In genomic region chr10:7870571-7871315, GRCm38 (mm10) we compare ENCODE assay signal across 8 mouse cellular contexts. TPM values are rescaled to one million over a fixed set of nuclear protein-coding genes. Genes with fewer than 3 reads are reported as not detected.
DNase-seq lines count a peak whose midpoint lies in the region; ATAC-seq and TF ChIP-seq lines count a peak whose summit lies in the region.

No protein-coding gene starts in this region.

- peaks cover 10% of the 10 kb centered on the region for H3K4me1 ChIP-seq in kidney, embryonic 15.5 days
- H3K4me1 ChIP-seq in MEL (ENCODE audit: control insufficient read depth in 1 of 2, insufficient read depth in 2 of 2, low read length in 2 of 2): no peaks in the 10 kb centered on the region; a peak in 1 of 4 replicates
- no peaks in the 10 kb centered on the region for H3K4me1 ChIP-seq in liver, embryonic 14.5 days (replicated peaks; ENCODE audit: control insufficient read depth in 2 of 2, insufficient read depth in 2 of 2, low read length in 1 of 2)

- ATAC-seq in kidney, embryonic 15.5 days (replicated peaks; ENCODE audit: low FRiP score): no peak; the same call in 1 of the 2 replicates
- ATAC-seq in liver, embryonic 14.5 days (ENCODE audit: insufficient read depth): no peak

- TF ChIP-seq EP300 in MEL (IDR thresholded peaks at IDR 0.05; ENCODE audit: low read depth in 1 of 2, low read length in 2 of 2): no peak
- no peak for TF ChIP-seq EP300 in liver, embryonic 14.5 days (IDR thresholded peaks at IDR 0.05; ENCODE audit: low read depth)

- 69% methylated on average over 11 of the region's 11 CpGs for WGBS in kidney, embryonic 15.5 days
- 57% methylated on average over 11 of the region's 11 CpGs for WGBS in liver, embryonic 14.5 days (ENCODE audit: insufficient replicate concordance)

- intact Hi-C loops in heart, postnatal 14 days (cut with DNase I): no loop called here

- no peak for TF ChIP-seq POLR2A in MEL (IDR thresholded peaks at IDR 0.05; ENCODE audit: control insufficient read depth in 1 of 2, insufficient read depth in 1 of 2, low read depth in 1 of 2, low read length in 2 of 2, poor library complexity in 1 of 2)

- no peak overlapping the region for H3K4me2 ChIP-seq in kidney, embryonic 15.5 days
- H3K4me2 ChIP-seq in liver, embryonic 14.5 days (ENCODE audit: low read depth): no peak overlapping the region

- peak; percentile 71 to 80 (median 77) for TF ChIP-seq CTCF in MEL (IDR thresholded peaks at IDR 0.05 in 2 of 3, conservative IDR thresholded peaks at IDR 0.05 in 1 of 3; ENCODE audit: control insufficient read depth in 1 of 3, insufficient read depth in 1 of 3, low read depth in 2 of 3, low read length in 3 of 3, poor library complexity in 1 of 3, severe bottlenecking in 1 of 3)
- peak; percentile 68 for TF ChIP-seq CTCF in liver, embryonic 14.5 days (IDR thresholded peaks at IDR 0.05; ENCODE audit: low read depth)

- DNase-seq in kidney, postnatal 10 days: peak; percentile 37
- DNase-seq in MEL (ENCODE audit: low read depth, low spot score): peak; percentile 70
- DNase-seq in embryo, embryonic 10 days (ENCODE audit: low spot score): peak; percentile 41
- peak; percentile 45 to 49 for DNase-seq in heart, postnatal 14 days
- peak in 1 of 3 experiments; percentile 3 for DNase-seq in liver, embryonic 14.5 days (ENCODE audit: low read depth in 3 of 3, low spot score in 3 of 3)
- peak; percentile 44 for DNase-seq in telencephalon, adult 2 months (ENCODE audit: low read depth, low spot score)
- no peak for DNase-seq in testis, postnatal 10 days (ENCODE audit: low spot score)

- peak; percentile 72 for TF ChIP-seq RAD21 in MEL (IDR thresholded peaks at IDR 0.05; ENCODE audit: low read depth, low read length)

- H3K36me3 ChIP-seq in kidney, embryonic 15.5 days: no peaks in the 10 kb centered on the region
- no peaks in the 10 kb centered on the region for H3K36me3 ChIP-seq in MEL (ENCODE audit: control insufficient read depth in 1 of 2, insufficient read depth in 2 of 2, low read length in 2 of 2)
- H3K36me3 ChIP-seq in liver, embryonic 14.5 days (replicated peaks; ENCODE audit: control insufficient read depth, insufficient read depth, low read depth): no peaks in the 10 kb centered on the region

- H3K9ac ChIP-seq in kidney, embryonic 15.5 days: no peak overlapping the region
- H3K9ac ChIP-seq in MEL (ENCODE audit: control insufficient read depth, low read depth, low read length, poor library complexity, severe bottlenecking): no peak overlapping the region
- H3K9ac ChIP-seq in liver, embryonic 14.5 days (replicated peaks): no peak overlapping the region

- H3K79me2 ChIP-seq in MEL (ENCODE audit: control insufficient read depth, insufficient read depth, low read length, poor library complexity): no peaks in the 10 kb centered on the region

- peaks cover 32% of the 10 kb centered on the region for H3K27me3 ChIP-seq in kidney, embryonic 15.5 days
- no peaks in the 10 kb centered on the region for H3K27me3 ChIP-seq in MEL (ENCODE audit: control insufficient read depth in 1 of 2, insufficient read depth in 2 of 2, low read length in 2 of 2)
- H3K27me3 ChIP-seq in liver, embryonic 14.5 days (ENCODE audit: control insufficient read depth, insufficient read depth, low read length): peaks cover 16% of the 10 kb centered on the region

- H3K27ac ChIP-seq in kidney, embryonic 15.5 days: no peak overlapping the region
- H3K27ac ChIP-seq in MEL (ENCODE audit: control insufficient read depth, low read depth, low read length): no peak overlapping the region
- H3K27ac ChIP-seq in liver, embryonic 14.5 days: no peak overlapping the region

- H3K4me3 ChIP-seq in kidney, embryonic 15.5 days (replicated peaks): no peak overlapping the region
- no peak overlapping the region for H3K4me3 ChIP-seq in MEL (ENCODE audit: control insufficient read depth in 1 of 2, insufficient read depth in 1 of 2, low read depth in 2 of 2, low read length in 2 of 2)
- H3K4me3 ChIP-seq in liver, embryonic 14.5 days (ENCODE audit: insufficient read depth in 1 of 2, low read depth in 2 of 2, low read length in 2 of 2): no peak overlapping the region

- H3K9me3 ChIP-seq in kidney, embryonic 15.5 days (replicated peaks): no peaks in the 10 kb centered on the region
- H3K9me3 ChIP-seq in MEL (replicated peaks; ENCODE audit: insufficient read depth, low read length): no peaks in the 10 kb centered on the region
- no peaks in the 10 kb centered on the region for H3K9me3 ChIP-seq in liver, embryonic 14.5 days (ENCODE audit: control insufficient read depth, low read length)

TF ChIP-seq in MEL, 35 proteins besides CTCF, POLR2A, EP300 and RAD21:
- no peak for TF ChIP-seq TAL1 (IDR thresholded peaks at IDR 0.05; ENCODE audit: low read length)
- no peak for TF ChIP-seq RCOR1 (IDR thresholded peaks at IDR 0.05; ENCODE audit: low read depth, low read length)
- no peak for TF ChIP-seq TBP (IDR thresholded peaks at IDR 0.05; ENCODE audit: low read depth, low read length)
- TF ChIP-seq MYB (IDR thresholded peaks at IDR 0.05; ENCODE audit: low read depth, low read length): no peak
- TF ChIP-seq ZMIZ1 (IDR thresholded peaks at IDR 0.05; ENCODE audit: low read depth, low read length): no peak
- TF ChIP-seq CHD2 (IDR thresholded peaks at IDR 0.05; ENCODE audit: low read length): no peak
- no peak for TF ChIP-seq ZNF384 (IDR thresholded peaks at IDR 0.05; ENCODE audit: low read depth, low read length)
- TF ChIP-seq ZC3H11A (IDR thresholded peaks at IDR 0.05; ENCODE audit: low read depth, low read length): peak; percentile 83
- no peak for TF ChIP-seq HCFC1 (IDR thresholded peaks at IDR 0.05; ENCODE audit: low read depth, low read length)
- no peak for TF ChIP-seq GABPA (IDR thresholded peaks at IDR 0.05; ENCODE audit: low read depth, low read length)
- TF ChIP-seq SMC3 (IDR thresholded peaks at IDR 0.05; ENCODE audit: low read depth, low read length): peak; percentile 94
- no peak for TF ChIP-seq POLR2AphosphoS2 (IDR thresholded peaks at IDR 0.05; ENCODE audit: low read length)
- no peak for TF ChIP-seq USF2 (IDR thresholded peaks at IDR 0.05; ENCODE audit: borderline replicate concordance in 1 of 2, insufficient read depth in 1 of 2, low read depth in 1 of 2, low read length in 2 of 2)
- TF ChIP-seq UBTF (IDR thresholded peaks at IDR 0.05; ENCODE audit: borderline replicate concordance, insufficient read depth, low read depth, low read length): no peak
- no peak for TF ChIP-seq MAX (IDR thresholded peaks at IDR 0.05; ENCODE audit: low read length)
- no peak for TF ChIP-seq E2F4 (IDR thresholded peaks at IDR 0.05; ENCODE audit: borderline replicate concordance, low read depth, low read length)
- TF ChIP-seq BHLHE40 (IDR thresholded peaks at IDR 0.05; ENCODE audit: borderline replicate concordance, low read depth, low read length): no peak
- TF ChIP-seq CHD1 (IDR thresholded peaks at IDR 0.05; ENCODE audit: low read depth, low read length): no peak

RNA-seq across cellular contexts. Expression of gene Zc3h12d, which starts 38.5 kb away (rescaled TPM):
- polyA plus RNA-seq in kidney, embryonic 15.5 days (2015; fragmentation: Nextera tagmentation; extraction: Ambion mirVana): 0.14 TPM in 2 replicates
- total RNA-seq in MEL (2012; rRNA removed): not detected in 2 replicates
- not detected for polyA plus RNA-seq in MEL (2012; ENCODE audit: insufficient read depth in 1 of 2, insufficient read length in 2 of 2, low read depth in 1 of 2, low replicate concordance in 2 of 2, missing spikeins in 1 of 2)
- under 1 TPM; 0.24 to 0.29 TPM for total RNA-seq in heart, postnatal 14 days (2021)
- polyA plus RNA-seq in liver, embryonic 14.5 days (2012; rRNA removed): 0.25 TPM in 2 replicates
- 0.15 and 0.29 TPM in 2 replicates for polyA plus RNA-seq in liver, embryonic 14.5 days (2014; fragmentation: Nextera tagmentation; extraction: Ambion mirVana)
